In the genomic region with DNA sequence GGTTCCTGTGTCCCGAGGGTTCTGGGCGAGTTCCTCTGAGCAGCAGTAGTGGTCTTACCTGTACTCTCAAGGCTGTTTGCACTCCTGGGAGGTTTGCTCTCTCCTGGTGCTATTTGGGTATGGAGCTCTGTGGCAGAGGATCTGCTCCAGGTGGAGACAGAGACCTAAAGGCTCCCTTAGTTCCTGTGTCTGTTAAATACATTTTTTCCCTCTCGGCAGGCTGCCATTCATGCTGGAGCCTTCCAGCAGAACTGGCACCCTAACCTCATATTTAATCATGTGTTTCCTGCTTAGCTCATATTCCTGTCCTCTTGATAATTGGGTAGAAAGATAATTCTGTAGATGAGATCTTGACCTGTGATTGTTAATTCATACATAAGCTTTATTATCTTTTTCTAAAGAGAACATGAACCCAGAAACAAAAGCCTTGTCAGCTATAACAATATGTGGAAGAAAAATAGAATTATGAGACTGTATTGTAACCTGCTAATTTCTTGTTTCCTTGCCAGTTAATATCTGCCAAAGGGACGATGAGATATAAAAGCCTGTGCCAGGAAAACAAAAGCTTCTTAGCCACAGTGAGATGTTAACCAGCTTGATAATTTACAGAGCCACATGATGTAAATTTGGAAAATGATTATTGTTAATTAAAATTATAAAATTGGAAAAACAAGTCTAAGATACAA, we compare ENCODE assay signal across 18 mouse cellular contexts. TPM values are rescaled to one million over a fixed set of nuclear protein-coding genes. Genes with fewer than 3 reads are reported as not detected.
DNase-seq lines count a peak whose midpoint lies in the region; ATAC-seq and TF ChIP-seq lines count a peak whose summit lies in the region.
"Had no signal": no experiment of that assay in that cellular context is flagged by ENCODE, and none has a peak within 500 bp of the region (broad histone marks: within the 10 kb centered on the region; RNA-seq: fewer than 3 reads in every experiment).

No protein-coding gene starts in this region.

- ATAC-seq in hindbrain, postnatal 0 days: no peak
- ATAC-seq in hindbrain, embryonic 12.5 days (ENCODE audit: low FRiP score): no peak
- ATAC-seq in midbrain, postnatal 0 days (ENCODE audit: low FRiP score): no peak
- no peak for ATAC-seq in midbrain, embryonic 13.5 days
- ATAC-seq: forebrain, embryonic 13.5 days; intestine, postnatal 0 days had no signal

- no peak overlapping the region for H3K4me3 ChIP-seq in hindbrain, postnatal 0 days (ENCODE audit: low read length)
- no peak overlapping the region for H3K4me3 ChIP-seq in hindbrain, embryonic 12.5 days
- H3K4me3 ChIP-seq in midbrain, postnatal 0 days (ENCODE audit: low read depth, low read length): no peak overlapping the region
- no peak overlapping the region for H3K4me3 ChIP-seq in midbrain, embryonic 13.5 days (replicated peaks)
- H3K4me3 ChIP-seq: embryonic facial prominence, embryonic 10.5 days; forebrain, embryonic 13.5 days; heart, embryonic 12.5 days; hindbrain, embryonic 15.5 days; limb, embryonic 13.5 days; myocyte had no signal

- peak; percentile 33 for DNase-seq in hindbrain, postnatal 0 days (ENCODE audit: low spot score)
- DNase-seq in midbrain, postnatal 0 days (ENCODE audit: low spot score): peak; percentile 37
- DNase-seq in cerebellum, adult 8-10 months: peak; percentile 39
- DNase-seq in embryo, embryonic 11 days: no peak
- DNase-seq in kidney, adult 11 months: no peak
- DNase-seq: midbrain, embryonic 14.5 days; thymus, postnatal 25 days had no signal

- H3K4me2 ChIP-seq in hindbrain, postnatal 0 days (ENCODE audit: low read depth, low read length): no peak overlapping the region
- no peak overlapping the region for H3K4me2 ChIP-seq in hindbrain, embryonic 12.5 days (replicated peaks)
- no peak overlapping the region for H3K4me2 ChIP-seq in midbrain, postnatal 0 days (ENCODE audit: low read depth, low read length, poor library complexity, severe bottlenecking)
- H3K4me2 ChIP-seq in midbrain, embryonic 13.5 days (replicated peaks): no peak overlapping the region
- H3K4me2 ChIP-seq: forebrain, embryonic 13.5 days; heart, embryonic 12.5 days; hindbrain, embryonic 15.5 days; limb, embryonic 13.5 days had no signal

- no peaks in the 10 kb centered on the region for H3K27me3 ChIP-seq in hindbrain, postnatal 0 days (ENCODE audit: insufficient read depth, low read length)
- H3K27me3 ChIP-seq in hindbrain, embryonic 12.5 days: no peaks in the 10 kb centered on the region
- H3K27me3 ChIP-seq in midbrain, postnatal 0 days (ENCODE audit: insufficient read depth, low read length): no peaks in the 10 kb centered on the region
- no peaks in the 10 kb centered on the region for H3K27me3 ChIP-seq in midbrain, embryonic 13.5 days
- H3K27me3 ChIP-seq: forebrain, embryonic 13.5 days; heart, embryonic 12.5 days; hindbrain, embryonic 15.5 days; limb, embryonic 13.5 days had no signal

- no peak for TF ChIP-seq CTCF in hindbrain, postnatal 0 days (IDR thresholded peaks at IDR 0.05; ENCODE audit: low read depth)
- TF ChIP-seq CTCF in midbrain, postnatal 0 days (IDR thresholded peaks at IDR 0.05): no peak

- no peaks in the 10 kb centered on the region for H3K36me3 ChIP-seq in hindbrain, postnatal 0 days (ENCODE audit: insufficient read depth, low read length)
- H3K36me3 ChIP-seq in hindbrain, embryonic 12.5 days: no peaks in the 10 kb centered on the region
- H3K36me3 ChIP-seq in midbrain, postnatal 0 days (ENCODE audit: insufficient read depth, low read length): no peaks in the 10 kb centered on the region
- no peaks in the 10 kb centered on the region for H3K36me3 ChIP-seq in midbrain, embryonic 13.5 days
- H3K36me3 ChIP-seq: embryonic facial prominence, embryonic 10.5 days; heart, embryonic 12.5 days; hindbrain, embryonic 15.5 days; limb, embryonic 13.5 days had no signal

- H3K9me3 ChIP-seq in hindbrain, postnatal 0 days (ENCODE audit: low read length): no peaks in the 10 kb centered on the region
- H3K9me3 ChIP-seq in hindbrain, embryonic 12.5 days (replicated peaks): no peaks in the 10 kb centered on the region
- no peaks in the 10 kb centered on the region for H3K9me3 ChIP-seq in midbrain, postnatal 0 days (ENCODE audit: low read length)
- H3K9me3 ChIP-seq in midbrain, embryonic 13.5 days: no peaks in the 10 kb centered on the region
- H3K9me3 ChIP-seq: embryonic facial prominence, embryonic 10.5 days; forebrain, embryonic 13.5 days; heart, embryonic 12.5 days; hindbrain, embryonic 15.5 days; limb, embryonic 13.5 days had no signal

- 69% methylated on average over 4 of the region's 4 CpGs for WGBS in hindbrain, postnatal 0 days
- 82% methylated on average over 4 of the region's 4 CpGs for WGBS in hindbrain, embryonic 12.5 days
- WGBS in midbrain, postnatal 0 days: 80% methylated on average over 4 of the region's 4 CpGs
- WGBS in midbrain, embryonic 13.5 days: 90% methylated on average over 4 of the region's 4 CpGs

- no peak overlapping the region for H3K9ac ChIP-seq in hindbrain, postnatal 0 days (replicated peaks; ENCODE audit: low read length)
- H3K9ac ChIP-seq in hindbrain, embryonic 12.5 days: no peak overlapping the region
- H3K9ac ChIP-seq in midbrain, postnatal 0 days (replicated peaks; ENCODE audit: low read length, poor library complexity, severe bottlenecking): no peak overlapping the region
- H3K9ac ChIP-seq in midbrain, embryonic 13.5 days (replicated peaks): no peak overlapping the region
- H3K9ac ChIP-seq: forebrain, embryonic 13.5 days; heart, embryonic 12.5 days; hindbrain, embryonic 15.5 days; limb, embryonic 13.5 days; liver, embryonic 14.5 days had no signal

- no peak overlapping the region for H3K27ac ChIP-seq in hindbrain, postnatal 0 days
- no peak overlapping the region for H3K27ac ChIP-seq in hindbrain, embryonic 12.5 days
- no peak overlapping the region for H3K27ac ChIP-seq in midbrain, postnatal 0 days (ENCODE audit: low read depth, low read length)
- no peak overlapping the region for H3K27ac ChIP-seq in midbrain, embryonic 13.5 days
- H3K27ac ChIP-seq: embryonic facial prominence, embryonic 10.5 days; forebrain, embryonic 13.5 days; hindbrain, embryonic 15.5 days; kidney, postnatal 0 days; limb, embryonic 13.5 days; liver, embryonic 14.5 days had no signal

- H3K4me1 ChIP-seq in hindbrain, postnatal 0 days (ENCODE audit: insufficient read depth, low read length): no peaks in the 10 kb centered on the region
- H3K4me1 ChIP-seq in hindbrain, embryonic 12.5 days: no peaks in the 10 kb centered on the region
- no peaks in the 10 kb centered on the region for H3K4me1 ChIP-seq in midbrain, postnatal 0 days (ENCODE audit: insufficient read depth, low read length)
- no peaks in the 10 kb centered on the region for H3K4me1 ChIP-seq in midbrain, embryonic 13.5 days (replicated peaks)
- H3K4me1 ChIP-seq: embryonic facial prominence, embryonic 10.5 days; forebrain, embryonic 13.5 days; heart, embryonic 12.5 days; limb, embryonic 13.5 days had no signal

RNA-seq across cellular contexts. Expression of gene Cops2, which starts 27.1 kb away (rescaled TPM):
- total RNA-seq in hindbrain, postnatal 0 days (2014; rRNA removed): 35.1 and 40.6 TPM in 2 replicates
- polyA plus RNA-seq in hindbrain, postnatal 0 days (2015; fragmentation: Nextera tagmentation; extraction: Ambion mirVana): 53.8 and 54.8 TPM in 2 replicates
- 76.4 and 82.0 TPM in 2 replicates for polyA plus RNA-seq in hindbrain, embryonic 12.5 days (2016; fragmentation: Nextera tagmentation; extraction: Ambion mirVana)
- 53.7 and 67.5 TPM in 2 replicates for total RNA-seq in midbrain, postnatal 0 days (2014; rRNA removed)
- polyA plus RNA-seq in midbrain, postnatal 0 days (2015; fragmentation: Nextera tagmentation; extraction: Ambion mirVana): 49.7 and 53.0 TPM in 2 replicates
- 71.5 and 73.7 TPM in 2 replicates for polyA plus RNA-seq in midbrain, embryonic 13.5 days (2015; fragmentation: Nextera tagmentation; extraction: Ambion mirVana)

RNA-seq across cellular contexts. Expression of gene Galk2, which starts 27.1 kb away (rescaled TPM):
- 30.0 and 32.2 TPM in 2 replicates for total RNA-seq in hindbrain, postnatal 0 days (2014; rRNA removed)
- polyA plus RNA-seq in hindbrain, postnatal 0 days (2015; fragmentation: Nextera tagmentation; extraction: Ambion mirVana): 28.9 and 31.2 TPM in 2 replicates
- 35.2 and 35.3 TPM in 2 replicates for polyA plus RNA-seq in hindbrain, embryonic 12.5 days (2016; fragmentation: Nextera tagmentation; extraction: Ambion mirVana)
- 32.0 and 33.4 TPM in 2 replicates for total RNA-seq in midbrain, postnatal 0 days (2014; rRNA removed)
- polyA plus RNA-seq in midbrain, postnatal 0 days (2015; fragmentation: Nextera tagmentation; extraction: Ambion mirVana): 28.7 and 32.4 TPM in 2 replicates
- 28.6 and 32.8 TPM in 2 replicates for polyA plus RNA-seq in midbrain, embryonic 13.5 days (2015; fragmentation: Nextera tagmentation; extraction: Ambion mirVana)

Comparison
In these comparisons a context has a peak if more than half of its experiments do, and no peak if none do; other contexts are left out.
1. DNase-seq: peak in hindbrain, postnatal 0 days (single experiment), midbrain, postnatal 0 days (single experiment) and cerebellum, adult 8-10 months (single experiment); none in embryo, embryonic 11 days (single experiment) and kidney, adult 11 months (single experiment).